Mouse (Mus musculus) kidney, postnatal 4 days (tissue): ENCODE measurements around the gene Ggt5.

ENCODE experiments used
- DNase-seq, 2 experiments: peaks; one replicate each; pipeline ENCODE4 v3.0.0; 2021; ENCODE audit warnings: mixed read lengths in 2 of 2

The Ggt5 gene

DNA sequence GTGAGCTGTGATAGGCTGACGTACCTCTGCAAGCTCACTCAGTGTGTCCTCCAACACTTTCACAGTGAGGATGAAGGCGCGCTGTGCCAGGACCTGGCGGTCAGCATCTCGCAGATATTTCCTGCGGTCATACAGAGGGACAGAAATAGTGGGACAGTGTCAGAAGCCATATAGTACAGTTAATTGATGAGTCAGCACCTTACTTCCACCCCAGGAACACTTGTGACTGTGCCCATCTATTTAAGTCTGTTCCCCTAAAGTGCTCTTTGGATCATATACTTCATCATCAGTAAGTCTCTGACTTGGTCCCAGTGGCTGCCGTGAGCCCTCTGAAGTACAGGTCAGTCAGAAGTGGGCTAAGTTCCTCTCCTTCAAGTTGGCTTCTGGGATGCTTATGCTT is 68.6 kb downstream of the Ggt5 start:
- no peak for DNase-seq

- DNase-seq: no peak
These were observed 72.2 kb downstream of the Ggt5 start for GRCm38 (mm10) chr10:75661381-75661780.

- DNase-seq: no peak
These were observed 72.7 kb downstream of the Ggt5 start for GRCm38 (mm10) chr10:75661876-75662275.

DNA sequence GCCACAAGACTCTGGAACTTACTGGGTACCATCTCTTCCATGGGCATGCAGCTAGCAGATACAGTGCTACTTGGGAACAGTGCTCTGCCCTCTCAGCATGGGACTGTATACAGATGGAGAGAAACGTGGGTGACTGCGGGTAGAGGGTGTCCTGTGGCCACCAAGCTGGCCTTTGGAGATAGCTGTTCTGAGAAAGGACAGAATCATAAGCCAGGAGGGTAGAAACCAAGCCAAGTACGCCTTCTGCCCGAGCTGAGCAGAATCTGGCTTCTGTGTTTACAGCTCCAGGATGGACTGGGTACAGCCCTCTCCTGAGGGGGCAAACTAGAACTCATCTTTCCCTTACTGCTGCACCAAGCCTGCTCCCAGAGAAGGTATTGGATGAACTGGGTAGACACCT is 73.4 kb downstream of the Ggt5 start:
- DNase-seq: no peak

DNA sequence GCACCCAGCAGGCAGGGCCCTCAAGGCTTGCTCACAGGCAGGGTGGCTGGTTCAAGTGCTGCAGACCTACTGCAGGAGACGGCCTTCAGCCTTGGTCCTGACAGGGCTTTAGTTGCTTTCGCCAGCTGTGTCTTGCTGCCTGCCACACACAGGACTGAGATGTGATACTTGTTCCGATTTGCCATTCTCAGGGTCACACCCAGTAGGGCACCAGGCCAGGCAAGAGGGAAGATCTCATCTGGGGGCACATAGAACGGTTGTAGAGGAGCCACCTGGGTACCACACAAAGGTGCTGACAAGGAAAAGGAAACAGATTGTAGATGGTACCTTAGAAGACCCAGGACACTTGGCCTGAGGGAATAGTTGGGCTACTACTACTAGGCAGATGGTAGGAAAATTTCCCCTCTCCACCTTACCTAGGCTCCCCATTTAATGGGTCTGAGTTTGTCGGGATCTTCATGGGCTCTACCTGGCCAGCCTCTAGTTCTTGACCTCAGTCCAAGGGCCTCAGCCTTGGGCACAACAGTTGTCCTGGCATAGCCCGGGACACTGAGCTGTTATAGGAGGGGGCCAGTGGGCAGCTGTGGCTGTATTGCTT is 75.6 kb downstream of the Ggt5 start:
- no peak for DNase-seq

GRCm38 (mm10) chr10:75666451-75667030 is 77.4 kb downstream of the Ggt5 start:
- DNase-seq: no peak
